Mouse (Mus musculus): ENCODE data around the gene Mgat2. TPM values are rescaled to one million over a fixed set of nuclear protein-coding genes. Genes with fewer than 3 reads are reported as not detected.
A peak's percentile ranks its signal among the peaks of the same experiment; 100 is the strongest.

Gene Mgat2
- polyA plus RNA-seq, 1 experiment from 2014 or later, result 51.2 TPM

GRCm38 (mm10) chr12:69184342-69185295 lies 662 bp downstream of the Mgat2 start:
- H3K4me2 ChIP-seq (replicated peaks), result peak overlapping the region; percentile 96
- 2% methylated on average over 81 of the region's 86 CpGs for WGBS
- peaks cover 22% of the 10 kb centered on the region for H3K4me1 ChIP-seq
- no peaks in the 10 kb centered on the region for H3K27me3 ChIP-seq (replicated peaks)
- peak overlapping the region; percentile 95 for H3K9ac ChIP-seq
- H3K4me3 ChIP-seq, result peak overlapping the region; percentile 86
- H3K36me3 ChIP-seq, result peaks cover 20% of the 10 kb centered on the region
- H3K27ac ChIP-seq, result peak overlapping the region; percentile 75; the same call in 1 of the 2 replicates
- ATAC-seq (ENCODE audit: low FRiP score, low read depth), result peak; percentile 71
- H3K9me3 ChIP-seq, result no peaks in the 10 kb centered on the region

DNA sequence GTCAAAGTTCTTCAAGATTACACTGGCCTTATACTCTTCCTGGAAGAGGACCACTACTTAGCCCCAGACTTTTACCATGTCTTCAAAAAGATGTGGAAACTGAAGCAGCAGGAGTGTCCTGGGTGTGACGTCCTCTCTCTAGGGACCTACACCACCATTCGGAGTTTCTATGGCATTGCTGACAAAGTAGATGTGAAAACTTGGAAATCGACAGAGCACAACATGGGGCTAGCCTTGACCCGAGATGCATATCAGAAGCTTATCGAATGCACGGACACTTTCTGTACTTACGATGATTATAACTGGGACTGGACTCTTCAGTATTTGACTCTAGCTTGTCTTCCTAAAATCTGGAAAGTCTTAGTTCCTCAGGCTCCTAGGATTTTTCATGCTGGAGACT lies 1.4 kb downstream of the Mgat2 start:
- Histone ChIP-seq H3K9ac (0 out of 2 replicates have a peak overlapping the region, but pooled peaks have one; percentile 95), H3K4me1 (peaks cover 22% of the 10 kb centered on the region), H3K27ac (no peak overlapping the region), H3K4me3 (peak overlapping the region; percentile 86), H3K4me2 (replicated peaks) (peak overlapping the region; percentile 96), H3K27me3 (replicated peaks) (no peaks in the 10 kb centered on the region), H3K9me3 (no peaks in the 10 kb centered on the region), H3K36me3 (peaks cover 26% of the 10 kb centered on the region)
- 78% methylated on average over 7 of the region's 7 CpGs for WGBS
- no peak for ATAC-seq (ENCODE audit: low FRiP score, low read depth)

- ATAC-seq (ENCODE audit: low FRiP score, low read depth), result no peak
- H3K4me3 ChIP-seq, result no peak overlapping the region
- H3K27me3 ChIP-seq (replicated peaks), result no peaks in the 10 kb centered on the region
- 0 out of 2 replicates have a peak overlapping the region, but pooled peaks have one; percentile 0 for H3K4me2 ChIP-seq (replicated peaks)
- no peak overlapping the region for H3K9ac ChIP-seq
- WGBS, result 78% methylated on average over 5 of the region's 5 CpGs
- H3K36me3 ChIP-seq, result peaks cover 22% of the 10 kb centered on the region
- peaks cover 22% of the 10 kb centered on the region for H3K4me1 ChIP-seq
- no peak overlapping the region for H3K27ac ChIP-seq
- H3K9me3 ChIP-seq, result no peaks in the 10 kb centered on the region
Measured at GRCm38 (mm10) chr12:69186811-69187471, 3.0 kb downstream of the Mgat2 start.

GRCm38 (mm10) chr12:69190074-69190473 lies 6.1 kb downstream of the Mgat2 start:
- Histone ChIP-seq H3K4me3 (no peak overlapping the region), H3K4me1 (peaks cover 14% of the 10 kb centered on the region), H3K9me3 (no peaks in the 10 kb centered on the region), H3K9ac (no peak overlapping the region), H3K27ac (no peak overlapping the region), H3K27me3 (replicated peaks) (no peaks in the 10 kb centered on the region), H3K36me3 (peaks cover 20% of the 10 kb centered on the region), H3K4me2 (replicated peaks) (no peak overlapping the region)
- WGBS, result 91% methylated on average over 9 of the region's 9 CpGs
- no peak for ATAC-seq (ENCODE audit: low FRiP score, low read depth)

DNA sequence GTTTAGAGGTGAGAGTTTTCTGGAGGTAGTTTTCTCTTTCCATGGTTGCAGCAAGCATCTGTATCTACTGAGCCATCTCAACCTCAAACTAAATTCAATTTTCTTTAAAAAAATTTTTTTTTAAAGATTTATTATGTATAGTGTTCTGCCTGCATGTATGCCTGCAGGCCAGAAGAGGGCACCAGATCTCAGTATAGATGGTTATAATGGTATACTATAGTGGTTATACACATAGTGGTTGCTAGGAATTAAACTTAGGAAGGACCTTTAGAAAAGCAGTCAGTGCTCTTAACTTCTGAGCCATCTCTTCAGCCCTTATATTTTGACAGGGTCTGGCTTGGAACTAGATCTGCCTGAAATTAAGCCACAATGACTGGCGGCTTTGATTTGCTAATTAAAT lies 6.6 kb downstream of the Mgat2 start:
- H3K9ac ChIP-seq, result no peak overlapping the region
- no peaks in the 10 kb centered on the region for H3K9me3 ChIP-seq
- H3K27ac ChIP-seq, result no peak overlapping the region
- ATAC-seq (ENCODE audit: low FRiP score, low read depth), result no peak
- H3K4me2 ChIP-seq (replicated peaks), result no peak overlapping the region
- no peak overlapping the region for H3K4me3 ChIP-seq
- peaks cover 10% of the 10 kb centered on the region for H3K4me1 ChIP-seq
- H3K36me3 ChIP-seq, result peaks cover 20% of the 10 kb centered on the region
- no peaks in the 10 kb centered on the region for H3K27me3 ChIP-seq (replicated peaks)
- WGBS, result 100% methylated on average over 1 of the region's 1 CpGs

DNA sequence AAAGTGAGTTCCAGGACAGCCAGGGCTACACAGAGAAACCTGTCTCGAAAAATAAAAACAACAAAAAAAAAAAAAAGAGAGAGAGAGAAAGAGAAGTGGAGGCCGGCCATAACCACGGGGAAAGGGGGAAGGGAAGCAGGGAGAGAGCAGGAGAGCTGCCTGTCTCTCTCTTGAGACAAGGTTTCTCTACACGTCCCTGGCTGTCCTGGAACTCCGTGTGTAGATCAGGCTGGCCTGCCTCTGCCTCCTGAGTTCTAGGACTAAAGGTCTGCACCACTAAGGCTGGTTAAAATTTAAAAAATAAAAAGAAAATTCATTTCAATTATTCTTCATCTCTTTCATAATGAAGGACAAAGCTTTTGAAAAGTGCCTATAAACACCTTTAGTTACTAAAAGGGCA lies 7.4 kb downstream of the Mgat2 start:
- no peak overlapping the region for H3K9ac ChIP-seq
- H3K27me3 ChIP-seq (replicated peaks), result no peaks in the 10 kb centered on the region
- WGBS, result 91% methylated on average over 5 of the region's 5 CpGs
- H3K9me3 ChIP-seq, result no peaks in the 10 kb centered on the region
- peaks cover 16% of the 10 kb centered on the region for H3K4me1 ChIP-seq
- no peak overlapping the region for H3K27ac ChIP-seq
- H3K36me3 ChIP-seq, result peaks cover 20% of the 10 kb centered on the region
- no peak overlapping the region for H3K4me3 ChIP-seq
- H3K4me2 ChIP-seq (replicated peaks), result no peak overlapping the region
- ATAC-seq (ENCODE audit: low FRiP score, low read depth), result no peak

DNA sequence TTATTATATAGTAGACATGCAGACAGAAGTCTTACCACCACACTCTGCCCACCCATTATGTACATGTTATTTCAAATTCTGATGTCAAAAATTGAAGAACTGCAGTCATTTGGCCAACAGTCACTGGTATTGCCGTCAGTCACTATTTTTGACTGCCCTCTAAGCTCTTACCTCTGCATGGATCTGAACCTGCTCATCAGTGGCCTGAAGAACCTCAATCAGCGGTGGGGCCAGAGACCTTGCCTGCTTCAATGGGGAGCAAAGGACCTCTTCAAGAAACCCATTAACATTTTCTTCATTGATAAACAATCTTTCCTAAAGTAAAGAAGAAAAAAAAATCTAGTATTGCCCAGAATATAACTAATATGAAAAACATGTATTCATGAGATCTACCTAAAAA lies 8.7 kb downstream of the Mgat2 start:
- WGBS, result 91% methylated on average over 2 of the region's 2 CpGs
- Histone ChIP-seq H3K36me3 (peaks cover 20% of the 10 kb centered on the region), H3K4me3 (no peak overlapping the region), H3K27ac (no peak overlapping the region), H3K4me2 (replicated peaks) (no peak overlapping the region), H3K9me3 (no peaks in the 10 kb centered on the region), H3K9ac (no peak overlapping the region), H3K27me3 (replicated peaks) (no peaks in the 10 kb centered on the region), H3K4me1 (peaks cover 10% of the 10 kb centered on the region)
- ATAC-seq (ENCODE audit: low FRiP score, low read depth), result no peak

DNA sequence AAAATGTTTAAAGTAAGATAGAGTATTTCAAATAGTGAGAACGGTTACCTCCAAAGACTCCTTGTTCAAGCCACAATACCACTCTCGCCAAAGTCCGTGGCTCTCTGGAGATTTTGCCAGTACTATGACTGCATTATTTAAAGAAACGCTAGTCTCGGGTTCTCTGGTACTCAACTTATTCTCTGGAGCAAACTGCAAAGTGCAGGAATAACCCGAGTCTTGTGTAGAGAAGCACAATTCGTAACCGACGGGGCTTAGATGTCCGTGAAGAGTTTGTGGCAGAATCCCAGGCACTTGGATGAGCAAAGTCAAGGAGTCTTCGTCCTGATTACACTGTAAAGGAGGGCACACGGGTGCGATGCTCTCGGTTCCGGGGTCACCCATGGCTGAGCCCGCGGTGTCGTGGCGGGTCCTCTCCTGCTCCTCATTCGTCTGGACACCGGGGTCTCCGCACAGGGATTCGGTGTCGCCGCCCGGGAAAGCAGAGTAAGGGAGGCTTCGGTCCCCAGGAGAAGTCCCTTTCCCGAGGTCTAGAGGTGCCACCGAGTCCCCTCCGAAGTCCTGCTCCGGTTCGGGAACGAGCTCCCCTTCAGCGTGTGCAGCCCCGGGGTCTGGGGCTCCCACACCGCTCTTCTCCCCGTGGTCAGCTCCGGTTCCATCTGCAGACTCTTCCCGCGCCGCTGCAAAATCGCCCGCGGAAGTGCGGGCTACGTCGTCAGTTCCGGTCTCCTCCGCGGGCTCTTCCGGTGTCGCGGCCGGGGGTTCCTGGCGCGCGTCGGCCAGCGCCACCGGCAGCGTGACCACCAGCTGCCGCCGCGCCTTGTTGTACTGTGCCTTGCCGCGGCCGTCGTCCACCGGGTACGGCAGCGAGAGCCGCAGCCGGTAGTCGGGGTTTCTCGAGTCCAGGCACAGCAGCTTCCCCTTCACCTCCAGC lies 12.8 kb downstream of the Mgat2 start, which contains the start of gene Gm49383:
Gm49383 (minus strand) TSS at position 661 of the 934 bp plus-strand sequence.
- under 1% methylated on average over 75 of the region's 75 CpGs for WGBS
- H3K27me3 ChIP-seq (replicated peaks), result no peaks in the 10 kb centered on the region
- H3K4me2 ChIP-seq (replicated peaks), result peak within 1 kb of the TSS; percentile 97
- H3K27ac ChIP-seq, result peak within 1 kb of the TSS; percentile 81
- H3K36me3 ChIP-seq, result peaks cover 15% of the 10 kb centered on the region
- H3K4me1 ChIP-seq, result peaks cover 24% of the 10 kb centered on the region
- peak within 1 kb of the TSS; percentile 86 for H3K9ac ChIP-seq
- peak; percentile 86 for ATAC-seq (ENCODE audit: low FRiP score, low read depth)
- H3K4me3 ChIP-seq, result peak within 1 kb of the TSS; percentile 89
- no peaks in the 10 kb centered on the region for H3K9me3 ChIP-seq

DNA sequence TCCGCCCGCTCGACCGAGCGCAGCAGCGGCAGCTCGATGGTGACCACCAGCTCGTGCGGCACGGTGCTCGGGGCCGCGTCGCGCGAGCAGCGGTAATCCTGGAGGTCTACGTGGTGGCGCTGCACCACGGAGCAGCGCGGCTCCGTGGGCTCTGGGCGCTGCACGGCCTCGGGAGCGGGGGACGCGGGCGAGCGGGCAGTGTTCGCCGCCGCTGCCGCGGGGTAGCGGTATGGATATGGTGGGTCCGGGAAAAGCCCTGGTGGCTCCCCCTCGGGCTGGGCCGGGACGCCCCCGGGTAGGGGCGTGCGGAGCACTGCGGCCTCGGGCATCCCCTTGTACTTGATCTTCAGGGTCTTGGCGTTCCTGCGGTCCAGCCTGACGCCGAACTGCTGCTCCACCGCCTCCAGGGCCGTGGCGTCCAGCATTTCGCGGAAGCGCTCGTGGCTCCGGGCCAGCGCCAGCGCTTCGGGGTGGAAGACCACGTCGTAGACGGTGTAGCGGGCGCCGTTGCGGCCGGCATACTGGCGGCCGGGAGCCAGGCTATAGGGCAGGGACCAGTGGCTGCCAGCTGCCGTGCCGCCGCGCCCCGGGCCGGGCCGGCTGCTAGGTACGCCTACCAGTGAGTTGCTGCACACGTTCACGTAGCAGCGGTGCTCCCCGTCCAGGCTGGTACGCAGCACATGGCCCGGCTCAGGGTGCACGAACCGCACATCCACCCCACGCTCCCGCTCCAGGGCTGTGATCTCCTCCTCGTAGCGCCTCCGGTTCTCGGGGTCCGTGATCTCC lies 13.6 kb downstream of the Mgat2 start:
- H3K9me3 ChIP-seq, result no peaks in the 10 kb centered on the region
- under 1% methylated on average over 93 of the region's 94 CpGs for WGBS
- no peaks in the 10 kb centered on the region for H3K27me3 ChIP-seq (replicated peaks)
- peak overlapping the region; percentile 97 for H3K4me2 ChIP-seq (replicated peaks)
- ATAC-seq (ENCODE audit: low FRiP score, low read depth), result peak; percentile 78
- H3K9ac ChIP-seq, result peak overlapping the region; percentile 86
- H3K4me3 ChIP-seq, result peak overlapping the region; percentile 89
- peak overlapping the region; percentile 81 for H3K27ac ChIP-seq
- H3K36me3 ChIP-seq, result peaks cover 21% of the 10 kb centered on the region
- peaks cover 24% of the 10 kb centered on the region for H3K4me1 ChIP-seq

GRCm38 (mm10) chr12:69198164-69198535 lies 14.2 kb downstream of the Mgat2 start, which contains the start of gene Dnaaf2:
TSS of gene Dnaaf2 (minus strand) at chr12:69198429.
- no peaks in the 10 kb centered on the region for H3K27me3 ChIP-seq (replicated peaks)
- H3K4me3 ChIP-seq, result peak within 1 kb of the TSS; percentile 89
- peak within 1 kb of the TSS; percentile 86 for H3K9ac ChIP-seq
- no peaks in the 10 kb centered on the region for H3K9me3 ChIP-seq
- H3K4me2 ChIP-seq (replicated peaks), result peak within 1 kb of the TSS; percentile 97
- under 1% methylated on average over 18 of the region's 18 CpGs for WGBS
- H3K4me1 ChIP-seq, result peaks cover 24% of the 10 kb centered on the region
- peak; percentile 30 for ATAC-seq (ENCODE audit: low FRiP score, low read depth)
- H3K36me3 ChIP-seq, result peaks cover 21% of the 10 kb centered on the region
- peak within 1 kb of the TSS; percentile 81 for H3K27ac ChIP-seq

DNA sequence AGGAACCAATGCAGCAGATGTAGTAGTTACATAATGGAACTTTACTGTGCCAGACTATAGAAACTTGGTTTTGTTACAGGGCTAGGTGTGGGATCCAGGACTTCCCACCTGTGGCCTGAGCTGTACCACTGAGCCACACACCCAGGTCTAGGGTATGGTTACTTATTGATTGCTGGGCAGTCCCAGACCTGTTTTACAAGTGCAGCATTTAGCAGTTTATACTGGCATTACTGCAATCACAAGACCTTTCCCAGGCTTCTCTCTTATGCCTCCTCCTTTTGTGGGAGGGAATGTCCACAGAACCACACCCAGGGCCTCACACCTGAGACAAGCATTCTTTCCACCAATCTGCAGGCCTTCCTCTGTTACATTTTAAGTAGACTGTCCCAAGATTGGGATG lies 15.0 kb downstream of the Mgat2 start:
- Histone ChIP-seq H3K36me3 (peaks cover 21% of the 10 kb centered on the region), H3K27me3 (replicated peaks) (no peaks in the 10 kb centered on the region), H3K27ac (no peak overlapping the region), H3K4me2 (replicated peaks) (peak overlapping the region; percentile 97), H3K9me3 (no peaks in the 10 kb centered on the region), H3K4me1 (peaks cover 24% of the 10 kb centered on the region), H3K9ac (no peak overlapping the region), H3K4me3 (no peak overlapping the region)
- no peak for ATAC-seq (ENCODE audit: low FRiP score, low read depth)

Measured in neural tube, embryonic 12.5 days (tissue).